ENCODE assay signal across 8 mouse cellular contexts in genomic region chr7:30168914-30169582, GRCm38 (mm10). TPM values are rescaled to one million over a fixed set of nuclear protein-coding genes. Genes with fewer than 3 reads are reported as not detected.
A peak's percentile ranks its signal among the peaks of the same experiment; 100 is the strongest.
DNase-seq lines count a peak whose midpoint lies in the region; ATAC-seq and TF ChIP-seq lines count a peak whose summit lies in the region.

No protein-coding gene starts in this region.

- DNase-seq in heart, postnatal 4 days: no peak
- no peak for DNase-seq in layer of hippocampus, postnatal 10 days (ENCODE audit: low spot score in 2 of 2)

- 0 out of 2 replicates have a peak, but pooled peaks cover 3% of the 10 kb centered on the region for H3K9me3 ChIP-seq in heart, embryonic 14.5 days (ENCODE audit: control insufficient read depth, low read length)
- no peaks in the 10 kb centered on the region for H3K9me3 ChIP-seq in ES-Bruce4 (replicated peaks; ENCODE audit: control insufficient read depth, insufficient read depth, low read length, poor library complexity, severe bottlenecking)
- H3K9me3 ChIP-seq in limb, embryonic 13.5 days: peaks cover 34% of the 10 kb centered on the region

- no peak for TF ChIP-seq EP300 in ES-Bruce4 (IDR thresholded peaks at IDR 0.05; ENCODE audit: insufficient read depth, low read depth, low read length)

- H3K9ac ChIP-seq in heart, embryonic 14.5 days (ENCODE audit: low read length): peak overlapping the region; percentile 96
- H3K9ac ChIP-seq in ES-Bruce4 (ENCODE audit: low read depth, poor library complexity, severe bottlenecking): peak overlapping the region; percentile 70
- H3K9ac ChIP-seq in limb, embryonic 13.5 days: peak overlapping the region; percentile 88

- H3K4me1 ChIP-seq in heart, embryonic 14.5 days (ENCODE audit: control insufficient read depth in 2 of 2, insufficient read depth in 2 of 2, low read length in 2 of 2): peaks cover 0 to 17% of the 10 kb centered on the region in 2 experiments; a peak in 3 of 4 replicates
- no peaks in the 10 kb centered on the region for H3K4me1 ChIP-seq in ES-Bruce4 (ENCODE audit: control insufficient read depth, insufficient read depth, low read length)
- H3K4me1 ChIP-seq in embryonic fibroblast, embryonic 13.5 days (ENCODE audit: control insufficient read depth, insufficient read depth, low read length): no peaks in the 10 kb centered on the region
- peaks cover 15% of the 10 kb centered on the region for H3K4me1 ChIP-seq in limb, embryonic 13.5 days
- H3K4me1 ChIP-seq in small intestine, adult 2 months (ENCODE audit: control insufficient read depth, insufficient read depth, insufficient read length, low read length): no peaks in the 10 kb centered on the region

- peak; percentile 1; the same call in 1 of the 2 replicates for ATAC-seq in heart, embryonic 14.5 days (ENCODE audit: insufficient number of reproducible peaks, insufficient read depth, low FRiP score, low read depth)
- ATAC-seq in limb, embryonic 13.5 days (ENCODE audit: low FRiP score, low read depth): peak; percentile 39; the same call in 1 of the 2 replicates
- ATAC-seq in granulocyte monocyte progenitor cell, adult 5-6 weeks (replicated peaks; ENCODE audit: poor library complexity, severe bottlenecking): no peak

- peak overlapping the region; percentile 79 to 87 for H3K27ac ChIP-seq in heart, embryonic 14.5 days (replicated peaks in 1 of 2; ENCODE audit: control insufficient read depth in 1 of 2, insufficient read depth in 1 of 2, low read depth in 2 of 2, low read length in 2 of 2)
- no peak overlapping the region for H3K27ac ChIP-seq in ES-Bruce4 (ENCODE audit: insufficient read depth, low read length)
- peak overlapping the region; percentile 63 for H3K27ac ChIP-seq in embryonic fibroblast, embryonic 13.5 days (ENCODE audit: insufficient read depth, low read length)
- peak overlapping the region; percentile 91 for H3K27ac ChIP-seq in limb, embryonic 13.5 days
- H3K27ac ChIP-seq in small intestine, adult 2 months (ENCODE audit: insufficient read depth, low read depth, low read length): peak overlapping the region; percentile 38

- no peaks in the 10 kb centered on the region for H3K27me3 ChIP-seq in heart, embryonic 14.5 days (ENCODE audit: control insufficient read depth, insufficient read depth, low read length)
- H3K27me3 ChIP-seq in ES-Bruce4 (ENCODE audit: control insufficient read depth, insufficient read depth, low read length, poor library complexity, severe bottlenecking): no peaks in the 10 kb centered on the region
- no peaks in the 10 kb centered on the region for H3K27me3 ChIP-seq in limb, embryonic 13.5 days
- no peaks in the 10 kb centered on the region for H3K27me3 ChIP-seq in small intestine, adult 2 months (ENCODE audit: control insufficient read depth, insufficient read depth, low read length)

- 4% methylated on average over 21 of the region's 21 CpGs for WGBS in heart, embryonic 14.5 days
- WGBS in limb, embryonic 13.5 days: 1% methylated on average over 21 of the region's 21 CpGs
- WGBS in small intestine, adult 2 months: 1% methylated on average over 21 of the region's 21 CpGs

- H3K4me3 ChIP-seq in heart, embryonic 14.5 days (ENCODE audit: control insufficient read depth in 1 of 2, insufficient read depth in 1 of 2, low read depth in 1 of 2, low read length in 2 of 2): peak overlapping the region; percentile 71 to 79
- peak overlapping the region; percentile 91 for H3K4me3 ChIP-seq in ES-Bruce4 (ENCODE audit: low read depth, low read length)
- peak overlapping the region; percentile 86 for H3K4me3 ChIP-seq in embryonic fibroblast, embryonic 13.5 days (ENCODE audit: insufficient read depth, low read length)
- peak overlapping the region; percentile 71 for H3K4me3 ChIP-seq in limb, embryonic 13.5 days
- peak overlapping the region; percentile 68 for H3K4me3 ChIP-seq in small intestine, adult 2 months (ENCODE audit: low read depth, low read length)

- H3K4me2 ChIP-seq in heart, embryonic 14.5 days (ENCODE audit: low read length): peak overlapping the region; percentile 86
- H3K4me2 ChIP-seq in limb, embryonic 13.5 days (replicated peaks): peak overlapping the region; percentile 65

- peaks cover 9% of the 10 kb centered on the region; the same call in 1 of the 2 replicates for H3K36me3 ChIP-seq in heart, embryonic 14.5 days (ENCODE audit: control insufficient read depth, insufficient read depth, low read length)
- no peaks in the 10 kb centered on the region for H3K36me3 ChIP-seq in ES-Bruce4 (ENCODE audit: control insufficient read depth, insufficient read depth, low read length, poor library complexity, severe bottlenecking)
- H3K36me3 ChIP-seq in limb, embryonic 13.5 days: peaks cover 45% of the 10 kb centered on the region
- no peaks in the 10 kb centered on the region for H3K36me3 ChIP-seq in small intestine, adult 2 months (ENCODE audit: control insufficient read depth, insufficient read depth, low read length)

- TF ChIP-seq POLR2A in ES-Bruce4 (IDR thresholded peaks at IDR 0.05; ENCODE audit: insufficient read depth, low read length): no peak
- TF ChIP-seq POLR2A in embryonic fibroblast, embryonic 13.5 days (IDR thresholded peaks at IDR 0.05; ENCODE audit: low read depth, low read length): no peak
- TF ChIP-seq POLR2A in small intestine, adult 2 months (IDR thresholded peaks at IDR 0.05; ENCODE audit: low read depth, low read length): no peak

- no peak for TF ChIP-seq CTCF in ES-Bruce4 (IDR thresholded peaks at IDR 0.05; ENCODE audit: low read depth, low read length)
- no peak for TF ChIP-seq CTCF in embryonic fibroblast, embryonic 13.5 days (IDR thresholded peaks at IDR 0.05; ENCODE audit: borderline replicate concordance, insufficient read depth, low read length)
- TF ChIP-seq CTCF in small intestine, adult 2 months (IDR thresholded peaks at IDR 0.05; ENCODE audit: extremely low read depth, insufficient read length, insufficient replicate concordance, low read depth, low read length): no peak

RNA-seq across cellular contexts. Expression of gene Zfp146, which starts 0.5 kb away (rescaled TPM):
- polyA plus RNA-seq in heart, embryonic 14.5 days (2014; fragmentation: Nextera tagmentation; extraction: Ambion mirVana): 7.2 and 9.0 TPM in 2 replicates
- total RNA-seq in heart, postnatal 4 days (2021): 10 to 100 TPM; 45.3 to 46.6 TPM
- polyA plus RNA-seq in ES-Bruce4 (2011; ENCODE audit: insufficient read depth, insufficient read length, low read depth, missing spikeins): 44.4 and 46.2 TPM in 2 replicates
- 62.6 and 68.9 TPM in 2 replicates for polyA plus RNA-seq in embryonic fibroblast, embryonic 13.5 days (2011; ENCODE audit: insufficient read length, low read depth, missing spikeins)
- polyA plus RNA-seq in limb, embryonic 13.5 days (2015; fragmentation: Nextera tagmentation; extraction: Ambion mirVana): 22.2 and 22.4 TPM in 2 replicates
- 2.6 and 3.0 TPM in 2 replicates for polyA plus RNA-seq in small intestine, adult 2 months (2012; rRNA removed)
- 10 to 100 TPM; 52.7 to 56.3 TPM for total RNA-seq in layer of hippocampus, postnatal 10 days (2021)
- total RNA-seq in granulocyte monocyte progenitor cell, adult 5-6 weeks (2014; fragmentation: Nextera tagmentation): 52.0 and 61.0 TPM in 2 replicates
- total RNA-seq in granulocyte monocyte progenitor cell, adult 5-6 weeks (2017): 80.7 and 101 TPM in 2 replicates

RNA-seq across cellular contexts. Expression of gene Cox7a1, which starts 14.9 kb away (rescaled TPM):
- polyA plus RNA-seq in heart, embryonic 14.5 days (2014; fragmentation: Nextera tagmentation; extraction: Ambion mirVana): 544 and 589 TPM in 2 replicates
- total RNA-seq in heart, postnatal 4 days (2021): 100 to 1,000 TPM; 693 to 795 TPM
- 21.7 and 21.8 TPM in 2 replicates for polyA plus RNA-seq in ES-Bruce4 (2011; ENCODE audit: insufficient read depth, insufficient read length, low read depth, missing spikeins)
- polyA plus RNA-seq in embryonic fibroblast, embryonic 13.5 days (2011; ENCODE audit: insufficient read length, low read depth, missing spikeins): not detected in 2 replicates
- 1.8 and 2.4 TPM in 2 replicates for polyA plus RNA-seq in limb, embryonic 13.5 days (2015; fragmentation: Nextera tagmentation; extraction: Ambion mirVana)
- polyA plus RNA-seq in small intestine, adult 2 months (2012; rRNA removed): 47.5 and 165 TPM in 2 replicates
- total RNA-seq in layer of hippocampus, postnatal 10 days (2021): 1 to 10 TPM; 5.3 to 5.6 TPM
- not detected in 2 replicates for total RNA-seq in granulocyte monocyte progenitor cell, adult 5-6 weeks (2014; fragmentation: Nextera tagmentation)
- 1.5 TPM in 1 of 2 replicates, not detected in the other for total RNA-seq in granulocyte monocyte progenitor cell, adult 5-6 weeks (2017)

RNA-seq across cellular contexts. Expression of gene Capns1, which starts 29.6 kb away (rescaled TPM):
- polyA plus RNA-seq in heart, embryonic 14.5 days (2014; fragmentation: Nextera tagmentation; extraction: Ambion mirVana): 63.0 and 73.7 TPM in 2 replicates
- 100 to 1,000 TPM; 251 to 261 TPM for total RNA-seq in heart, postnatal 4 days (2021)
- 359 and 396 TPM in 2 replicates for polyA plus RNA-seq in ES-Bruce4 (2011; ENCODE audit: insufficient read depth, insufficient read length, low read depth, missing spikeins)
- polyA plus RNA-seq in embryonic fibroblast, embryonic 13.5 days (2011; ENCODE audit: insufficient read length, low read depth, missing spikeins): 465 and 512 TPM in 2 replicates
- 94.9 and 100 TPM in 2 replicates for polyA plus RNA-seq in limb, embryonic 13.5 days (2015; fragmentation: Nextera tagmentation; extraction: Ambion mirVana)
- 351 and 819 TPM in 2 replicates for polyA plus RNA-seq in small intestine, adult 2 months (2012; rRNA removed)
- total RNA-seq in layer of hippocampus, postnatal 10 days (2021): 100 to 1,000 TPM; 215 to 229 TPM
- total RNA-seq in granulocyte monocyte progenitor cell, adult 5-6 weeks (2014; fragmentation: Nextera tagmentation): 236 and 240 TPM in 2 replicates
- total RNA-seq in granulocyte monocyte progenitor cell, adult 5-6 weeks (2017): 176 and 196 TPM in 2 replicates

RNA-seq across cellular contexts. Expression of gene Zfp382, which starts 47.3 kb away (rescaled TPM):
- 6.4 and 8.5 TPM in 2 replicates for polyA plus RNA-seq in heart, embryonic 14.5 days (2014; fragmentation: Nextera tagmentation; extraction: Ambion mirVana)
- 10 to 100 TPM; 10.5 to 11.0 TPM for total RNA-seq in heart, postnatal 4 days (2021)
- 6.1 and 9.0 TPM in 2 replicates for polyA plus RNA-seq in ES-Bruce4 (2011; ENCODE audit: insufficient read depth, insufficient read length, low read depth, missing spikeins)
- 8.4 and 9.4 TPM in 2 replicates for polyA plus RNA-seq in embryonic fibroblast, embryonic 13.5 days (2011; ENCODE audit: insufficient read length, low read depth, missing spikeins)
- polyA plus RNA-seq in limb, embryonic 13.5 days (2015; fragmentation: Nextera tagmentation; extraction: Ambion mirVana): 13.8 and 14.6 TPM in 2 replicates
- polyA plus RNA-seq in small intestine, adult 2 months (2012; rRNA removed): 0.06 and 0.19 TPM in 2 replicates
- total RNA-seq in layer of hippocampus, postnatal 10 days (2021): 10 to 100 TPM; 28.0 to 32.8 TPM
- 9.7 and 13.3 TPM in 2 replicates for total RNA-seq in granulocyte monocyte progenitor cell, adult 5-6 weeks (2014; fragmentation: Nextera tagmentation)
- total RNA-seq in granulocyte monocyte progenitor cell, adult 5-6 weeks (2017): 7.7 and 8.3 TPM in 2 replicates
